ENCODE assay signal across 12 mouse cellular contexts in genomic region chr1:102139021-102139420, GRCm38 (mm10).
"Had no signal": no experiment of that assay in that cellular context is flagged by ENCODE, and none has a peak within 500 bp of the region (broad histone marks: within the 10 kb centered on the region; RNA-seq: fewer than 3 reads in every experiment).

No protein-coding gene starts in this region.

- DNase-seq: kidney, adult 11 months; kidney, adult 8-10 months; kidney, postnatal 10 days; kidney, postnatal 36 days; layer of hippocampus, postnatal 36 days; lung, adult 18-20 months; lung, postnatal 10 days; lung, postnatal 36 days; retina, postnatal 1 day; spleen, adult 18-20 months; thymus, adult 18-20 months; thymus, postnatal 36 days had no signal
